In the genomic region with DNA sequence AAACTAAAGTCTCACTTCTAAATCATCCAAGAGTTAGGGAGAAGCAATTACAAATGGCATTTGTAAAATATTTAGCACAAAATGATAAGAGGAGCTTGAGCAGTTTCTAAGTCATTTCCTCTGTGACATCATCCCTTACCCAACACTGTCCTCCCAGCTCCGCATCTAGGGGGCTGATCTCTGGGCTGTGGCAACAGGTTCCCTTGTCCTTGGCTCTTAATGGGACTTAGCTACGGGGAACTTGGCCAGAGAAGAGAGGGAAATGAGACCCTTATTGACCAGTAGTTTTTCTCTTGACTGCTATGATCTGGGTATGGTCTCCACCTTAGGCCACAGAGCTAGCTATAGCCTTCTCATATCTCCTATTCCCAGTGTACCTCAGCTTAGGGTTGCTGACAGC, we compare ENCODE assay signal across 15 mouse cellular contexts. TPM values are rescaled to one million over a fixed set of nuclear protein-coding genes. Genes with fewer than 3 reads are reported as not detected.
"Had no signal": no experiment of that assay in that cellular context is flagged by ENCODE, and none has a peak within 500 bp of the region (broad histone marks: within the 10 kb centered on the region; RNA-seq: fewer than 3 reads in every experiment).

No protein-coding gene starts in this region.

- ATAC-seq: intestine, postnatal 0 days; midbrain, embryonic 16.5 days had no signal

- DNase-seq: kidney, adult 8-10 months; kidney, postnatal 25 days; lung, postnatal 14 days; right cerebral cortex, adult 18-20 months; thymus, postnatal 4 days had no signal

- H3K36me3 ChIP-seq: limb, embryonic 15.5 days; lung, embryonic 15.5 days; midbrain, embryonic 12.5 days had no signal

- H3K4me3 ChIP-seq: limb, embryonic 15.5 days; lung, embryonic 15.5 days; midbrain, embryonic 12.5 days had no signal

- H3K9me3 ChIP-seq: limb, embryonic 15.5 days; lung, embryonic 15.5 days; midbrain, embryonic 12.5 days had no signal

- H3K27me3 ChIP-seq: limb, embryonic 15.5 days; lung, embryonic 15.5 days had no signal

- H3K27ac ChIP-seq: limb, embryonic 15.5 days; lung, embryonic 15.5 days; midbrain, embryonic 12.5 days; stomach, postnatal 0 days had no signal

- H3K9ac ChIP-seq: limb, embryonic 15.5 days; lung, embryonic 15.5 days; midbrain, embryonic 12.5 days had no signal

RNA-seq across cellular contexts. Expression of gene Tex38, which starts 44.5 kb away (rescaled TPM):
- total RNA-seq: left cerebral cortex, postnatal 25 days; megakaryocyte-erythroid progenitor cell, adult 5-6 weeks had no signal
- polyA plus RNA-seq: liver, embryonic 16.5 days; midbrain, embryonic 12.5 days had no signal

RNA-seq across cellular contexts. Expression of gene Kncn, which starts 58.9 kb away (rescaled TPM):
- total RNA-seq: megakaryocyte-erythroid progenitor cell, adult 5-6 weeks had no signal
- polyA plus RNA-seq: intestine, postnatal 0 days; limb, embryonic 11.5 days; limb, embryonic 15.5 days; liver, embryonic 16.5 days; lung, embryonic 15.5 days; midbrain, embryonic 12.5 days; stomach, postnatal 0 days had no signal
